Mouse (Mus musculus) lung, embryonic 15.5 days (tissue): Measurements from ENCODE around the gene Eif4a1. TPM values are rescaled to one million over a fixed set of nuclear protein-coding genes. Genes with fewer than 3 reads are reported as not detected.

Experiments used
- ATAC-seq: fragments of 200-750 bp; cut with Nextera tagmentation; 2 replicates; pipeline ENCODE4 v1.8.0; 2017; ENCODE audit warnings: moderate number of reproducible peaks, borderline replicate concordance; ENCODE audit not compliant: low FRiP score, low TSS enrichment; ENCODE audit errors: extremely low read depth
- H3K27ac ChIP-seq: fragments of 300-500 bp; sonication (generic); 2 replicates; pipeline ENCODE4 v1.5.1; 2015; ENCODE audit warnings: moderate library complexity, mild to moderate bottlenecking, inconsistent platforms
- H3K27me3 ChIP-seq: fragments of 300-500 bp; sonication (generic); 2 replicates; pipeline ENCODE4 v1.6.1; 2015; ENCODE audit warnings: inconsistent platforms
- H3K36me3 ChIP-seq: fragments of 300-500 bp; sonication (generic); 2 replicates; pipeline ENCODE4 v1.6.1; 2015; ENCODE audit warnings: inconsistent platforms
- H3K4me1 ChIP-seq: fragments of 300-500 bp; sonication (generic); 2 replicates; pipeline ENCODE4 v1.6.1; 2015; ENCODE audit warnings: inconsistent platforms
- H3K4me2 ChIP-seq: fragments of 300-500 bp; sonication (generic); 2 replicates; pipeline ENCODE4 v1.6.1; 2015; ENCODE audit warnings: inconsistent platforms, mild to moderate bottlenecking, moderate library complexity
- H3K4me3 ChIP-seq: fragments of 300-500 bp; sonication (generic); 2 replicates; pipeline ENCODE4 v1.5.1; 2015; ENCODE audit warnings: mild to moderate bottlenecking, inconsistent platforms
- H3K9ac ChIP-seq: fragments of 300-500 bp; sonication (generic); 2 replicates; pipeline ENCODE4 v1.6.1; 2015; ENCODE audit warnings: inconsistent platforms
- H3K9me3 ChIP-seq: fragments of 300-500 bp; sonication (generic); 2 replicates; pipeline ENCODE4 v1.6.1; 2016; ENCODE audit warnings: inconsistent platforms
- WGBS: fragments of 180-500 bp; shearing (Covaris S2); methylation state at CpG from one replicate; pipeline ENCODE4 v1.1.7; 2015; 5-methylcytosine and 5-hydroxymethylcytosine counted together
- polyA plus RNA-seq: library from polyadenylated mRNA; unstranded; fragments of >200 nt; fragmentation: Nextera tagmentation; extraction: Ambion mirVana; gene quantifications from 2 replicates; pipeline ENCODE4 v1.2.1, GENCODE M21; 2015

Gene Eif4a1
- polyA plus RNA-seq, 1 experiment from 2014 or later = 603 TPM

- Histone ChIP-seq H3K27me3 (no peaks in the 10 kb centered on the region), H3K36me3 (peaks cover 8% of the 10 kb centered on the region), H3K4me3 (no peak overlapping the region), H3K4me1 (peaks cover 56% of the 10 kb centered on the region), H3K4me2 (no peak overlapping the region), H3K27ac (no peak overlapping the region), H3K9ac (no peak overlapping the region), H3K9me3 (no peaks in the 10 kb centered on the region)
- 80% methylated on average over 12 of the region's 12 CpGs for WGBS
- no peak for ATAC-seq
Observed at GRCm38 (mm10) chr11:69684128-69684745, 12.0 kb upstream of the Eif4a1 start.

- no peaks in the 10 kb centered on the region for H3K9me3 ChIP-seq
- H3K9ac ChIP-seq = peak overlapping the region; percentile 43; the same call in 1 of the 2 replicates
- H3K4me2 ChIP-seq = peak overlapping the region; percentile 88; the same call in 1 of the 2 replicates
- 66% methylated on average over 7 of the region's 7 CpGs for WGBS
- H3K27me3 ChIP-seq = no peaks in the 10 kb centered on the region
- H3K27ac ChIP-seq = peak overlapping the region; percentile 96
- H3K36me3 ChIP-seq = peaks cover 15% of the 10 kb centered on the region
- ATAC-seq = no peak
- no peak overlapping the region for H3K4me3 ChIP-seq
- H3K4me1 ChIP-seq = peaks cover 57% of the 10 kb centered on the region
Observed at GRCm38 (mm10) chr11:69683576-69683975, 11.4 kb upstream of the Eif4a1 start.

- Histone ChIP-seq H3K4me1 (peaks cover 57% of the 10 kb centered on the region), H3K36me3 (peaks cover 20% of the 10 kb centered on the region), H3K9ac (peak overlapping the region; percentile 43), H3K4me3 (peak overlapping the region; percentile 90), H3K27ac (peak overlapping the region; percentile 96), H3K4me2 (peak overlapping the region; percentile 88), H3K27me3 (no peaks in the 10 kb centered on the region), H3K9me3 (no peaks in the 10 kb centered on the region)
- ATAC-seq = peak; percentile 37; the same call in 1 of the 2 replicates
- 9% methylated on average over 12 of the region's 12 CpGs for WGBS
Observed at GRCm38 (mm10) chr11:69682840-69683533, 10.8 kb upstream of the Eif4a1 start.

- peak overlapping the region; percentile 85 for H3K9ac ChIP-seq
- peaks cover 57% of the 10 kb centered on the region for H3K4me1 ChIP-seq
- WGBS = 17% methylated on average over 24 of the region's 24 CpGs
- peak; percentile 1; the same call in 1 of the 2 replicates for ATAC-seq
- H3K4me3 ChIP-seq = peak overlapping the region; percentile 90
- peaks cover 27% of the 10 kb centered on the region for H3K36me3 ChIP-seq
- H3K27me3 ChIP-seq = no peaks in the 10 kb centered on the region
- peak overlapping the region; percentile 96 for H3K27ac ChIP-seq
- peak overlapping the region; percentile 88 for H3K4me2 ChIP-seq
- no peaks in the 10 kb centered on the region for H3K9me3 ChIP-seq
Observed at GRCm38 (mm10) chr11:69682209-69682839, 10.1 kb upstream of the Eif4a1 start.

GRCm38 (mm10) chr11:69681314-69682208, 9.3 kb upstream of the Eif4a1 start, which contains the start of gene Senp3:
Senp3 (minus strand) TSS chr11:69682084.
- Histone ChIP-seq H3K9me3 (no peaks in the 10 kb centered on the region), H3K27ac (peak within 1 kb of the TSS; percentile 96), H3K4me1 (peaks cover 51% of the 10 kb centered on the region), H3K4me3 (peak within 1 kb of the TSS; percentile 90), H3K4me2 (peak within 1 kb of the TSS; percentile 88), H3K9ac (peak within 1 kb of the TSS; percentile 85), H3K36me3 (peaks cover 35% of the 10 kb centered on the region), H3K27me3 (no peaks in the 10 kb centered on the region)
- WGBS = under 1% methylated on average over 80 of the region's 80 CpGs
- peak; percentile 91 for ATAC-seq

GRCm38 (mm10) chr11:69680136-69680855, 8.1 kb upstream of the Eif4a1 start:
- Histone ChIP-seq H3K4me1 (peaks cover 38% of the 10 kb centered on the region), H3K4me3 (peak overlapping the region; percentile 90), H3K27me3 (no peaks in the 10 kb centered on the region), H3K27ac (no peak overlapping the region; the same call in 1 of the 2 replicates), H3K36me3 (peaks cover 47% of the 10 kb centered on the region), H3K9me3 (no peaks in the 10 kb centered on the region), H3K4me2 (peak overlapping the region; percentile 88), H3K9ac (0 out of 2 replicates have a peak overlapping the region, but pooled peaks have one; percentile 85)
- ATAC-seq = no peak
- WGBS = 84% methylated on average over 30 of the region's 30 CpGs

GRCm38 (mm10) chr11:69679144-69679543, 6.9 kb upstream of the Eif4a1 start:
- no peak overlapping the region for H3K4me3 ChIP-seq
- H3K9ac ChIP-seq = no peak overlapping the region
- H3K36me3 ChIP-seq = peaks cover 59% of the 10 kb centered on the region
- H3K4me1 ChIP-seq = peaks cover 32% of the 10 kb centered on the region
- H3K9me3 ChIP-seq = no peaks in the 10 kb centered on the region
- no peak for ATAC-seq
- no peaks in the 10 kb centered on the region for H3K27me3 ChIP-seq
- no peak overlapping the region for H3K27ac ChIP-seq
- no peak overlapping the region for H3K4me2 ChIP-seq
- WGBS = 92% methylated on average over 2 of the region's 2 CpGs

- H3K36me3 ChIP-seq = peaks cover 71% of the 10 kb centered on the region
- H3K9me3 ChIP-seq = no peaks in the 10 kb centered on the region
- peak overlapping the region; percentile 99 for H3K9ac ChIP-seq
- under 1% methylated on average over 42 of the region's 43 CpGs for WGBS
- no peaks in the 10 kb centered on the region for H3K27me3 ChIP-seq
- no peak; the same call in 1 of the 2 replicates for ATAC-seq
- peak overlapping the region; percentile 95 for H3K27ac ChIP-seq
- H3K4me1 ChIP-seq = peaks cover 28% of the 10 kb centered on the region
- H3K4me3 ChIP-seq = peak overlapping the region; percentile 95
- peak overlapping the region; percentile 85 for H3K4me2 ChIP-seq
Observed at GRCm38 (mm10) chr11:69671726-69672124, 498 bp downstream of the Eif4a1 start.

- peak; percentile 76 for ATAC-seq
- WGBS = 1% methylated on average over 59 of the region's 61 CpGs
Observed at GRCm38 (mm10) chr11:69670786-69671725, 1.2 kb downstream of the Eif4a1 start.

GRCm38 (mm10) chr11:69666665-69667005, 5.6 kb downstream of the Eif4a1 start:
- 86% methylated on average over 3 of the region's 3 CpGs for WGBS
- H3K27ac ChIP-seq = 0 out of 2 replicates have a peak overlapping the region, but pooled peaks have one; percentile 10

More at GRCm38 (mm10) chr11:69670786-69671725, 1.2 kb downstream of the Eif4a1 start:
- peak overlapping the region; percentile 99 for H3K9ac ChIP-seq
- H3K27me3 ChIP-seq = no peaks in the 10 kb centered on the region
- H3K4me3 ChIP-seq = peak overlapping the region; percentile 95
- peak overlapping the region; percentile 95 for H3K27ac ChIP-seq
- no peaks in the 10 kb centered on the region for H3K9me3 ChIP-seq
- H3K4me2 ChIP-seq = peak overlapping the region; percentile 85
- H3K4me1 ChIP-seq = peaks cover 28% of the 10 kb centered on the region
- peaks cover 71% of the 10 kb centered on the region for H3K36me3 ChIP-seq

More at GRCm38 (mm10) chr11:69666665-69667005, 5.6 kb downstream of the Eif4a1 start:
- no peaks in the 10 kb centered on the region for H3K27me3 ChIP-seq
- no peaks in the 10 kb centered on the region for H3K9me3 ChIP-seq
- H3K4me1 ChIP-seq = peaks cover 29% of the 10 kb centered on the region
- peaks cover 66% of the 10 kb centered on the region for H3K36me3 ChIP-seq
- H3K9ac ChIP-seq = no peak overlapping the region
- no peak overlapping the region for H3K4me2 ChIP-seq
- no peak overlapping the region for H3K4me3 ChIP-seq
- ATAC-seq = no peak
